Mouse (Mus musculus): Measurements from ENCODE around the gene Chek2.
"Not testable (repeated sequence)": the region's sequence is repeated elsewhere in the genome, so short reads cannot be mapped to it uniquely, and the experiment has no call there.

GRCm38 (mm10) chr5:110838016-110838415 lies 1.8 kb upstream of the Chek2 start:
- not testable (repeated sequence) for TF ChIP-seq HCFC1 (IDR thresholded peaks at IDR 0.05; ENCODE audit: borderline replicate concordance, insufficient read depth, low read length); MAFK (IDR thresholded peaks at IDR 0.05; ENCODE audit: insufficient read depth, low read depth, low read length)
